Mouse (Mus musculus): Measurements from ENCODE around the gene Zfyve28.
A peak's percentile ranks its signal among the peaks of the same experiment; 100 is the strongest.

Zfyve28 gene

DNA sequence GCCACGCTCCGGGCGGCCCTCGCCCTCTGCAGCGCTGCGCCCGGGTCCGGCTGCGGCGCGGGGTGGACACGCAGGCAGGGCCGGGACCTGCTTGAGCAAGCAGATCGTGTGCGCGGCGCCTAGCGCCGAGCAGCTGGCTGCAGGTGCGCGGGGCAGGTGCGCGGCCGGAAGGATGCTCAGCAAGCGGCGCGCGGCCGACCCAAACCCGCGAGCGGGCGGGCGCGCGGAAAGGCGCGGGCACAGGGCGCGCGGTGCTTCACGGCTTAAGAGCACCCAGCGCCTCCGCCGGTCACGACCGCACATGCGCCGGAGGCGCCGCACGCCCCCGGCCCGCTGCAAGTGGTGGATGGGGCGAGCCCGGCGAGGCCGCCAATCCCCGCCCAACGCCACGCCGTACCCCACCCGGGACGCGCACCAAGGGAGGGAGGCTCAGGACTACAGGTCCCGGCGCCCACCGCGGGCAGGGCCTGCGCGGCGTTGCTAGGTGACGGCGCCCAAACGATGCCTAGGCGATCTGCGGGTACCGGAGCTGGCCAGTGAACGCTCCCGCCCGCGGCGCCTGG is at the start of gene Zfyve28, which contains the start of gene Cfap99:
TSS of gene Zfyve28 (minus strand) at position 296 of the 563 bp plus-strand sequence.
TSS of gene Cfap99 (plus strand) at position 447 of the 563 bp plus-strand sequence.
- peak; percentile 22 for DNase-seq

DNA sequence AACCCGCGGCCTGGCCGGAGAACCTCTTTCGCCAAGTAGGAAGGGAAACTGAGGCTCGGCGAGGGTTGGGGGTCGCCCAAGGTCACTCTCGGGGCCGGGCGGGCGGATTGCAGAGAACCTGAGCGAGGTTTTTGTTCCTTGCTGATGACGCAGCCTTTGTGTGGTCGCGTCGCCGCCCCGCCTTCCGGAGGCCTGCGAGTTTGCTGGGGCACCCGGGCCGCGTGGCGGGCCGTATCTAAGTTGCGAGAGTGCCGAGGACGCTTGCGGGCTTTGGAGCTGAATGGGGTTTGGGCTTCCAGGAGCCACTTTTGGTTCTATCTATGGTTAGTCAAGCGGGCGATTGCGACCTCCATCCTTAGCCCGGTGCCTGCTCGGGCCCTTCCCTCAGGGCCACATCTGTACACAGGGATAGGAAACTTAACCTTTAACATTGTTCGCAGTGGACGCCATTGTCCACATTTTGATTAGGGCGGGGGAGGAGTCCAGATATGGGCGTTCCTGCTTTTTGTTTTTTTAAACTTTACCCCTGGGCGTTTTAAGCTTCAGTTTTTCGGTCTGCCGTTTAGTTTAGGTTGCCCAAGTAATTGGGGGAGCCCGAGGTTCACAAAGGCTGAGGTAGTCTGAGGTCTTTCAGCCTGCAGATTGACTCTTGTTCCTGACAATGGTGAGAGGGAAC is 48.7 kb upstream of the Zfyve28 start:
- peak; percentile 43 for DNase-seq

DNA sequence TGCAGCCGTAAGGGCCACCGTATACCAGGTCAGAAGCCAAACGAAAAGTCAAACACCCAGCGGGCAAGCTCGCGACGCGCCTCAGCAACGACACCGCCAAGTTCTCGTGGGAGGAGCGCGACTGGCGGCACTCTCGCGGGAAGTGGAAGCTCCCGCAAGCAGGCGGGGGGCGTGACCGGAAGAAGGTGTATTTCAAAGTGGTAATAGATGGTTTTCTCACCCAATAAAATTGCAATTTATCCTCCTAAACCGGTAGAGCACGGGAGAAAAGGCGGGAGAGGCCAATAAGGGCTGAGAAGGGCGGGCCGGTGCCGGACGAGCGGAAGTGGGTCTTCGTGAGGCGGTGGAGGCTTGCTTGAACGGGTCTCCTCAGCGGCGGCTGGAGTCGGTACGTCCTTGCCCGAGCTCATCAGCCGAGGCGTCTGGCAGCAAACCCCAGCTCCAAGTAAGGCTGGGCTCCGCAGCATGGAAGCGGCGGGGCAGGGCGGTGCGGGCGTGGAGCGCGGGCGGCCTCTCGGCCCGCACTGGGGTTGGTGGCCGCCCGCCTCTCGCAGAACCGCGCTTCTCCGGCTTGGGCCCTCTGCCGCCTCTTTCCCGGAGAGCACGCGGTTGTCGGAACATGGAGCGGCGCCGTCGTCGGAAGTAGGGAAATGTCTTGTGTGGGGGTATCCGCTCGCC is 48.0 kb upstream of the Zfyve28 start, which contains the start of gene Rnf4:
TSS of gene Rnf4 (plus strand) at position 193 of the 678 bp plus-strand sequence.
- DNase-seq: peak; percentile 99

DNA sequence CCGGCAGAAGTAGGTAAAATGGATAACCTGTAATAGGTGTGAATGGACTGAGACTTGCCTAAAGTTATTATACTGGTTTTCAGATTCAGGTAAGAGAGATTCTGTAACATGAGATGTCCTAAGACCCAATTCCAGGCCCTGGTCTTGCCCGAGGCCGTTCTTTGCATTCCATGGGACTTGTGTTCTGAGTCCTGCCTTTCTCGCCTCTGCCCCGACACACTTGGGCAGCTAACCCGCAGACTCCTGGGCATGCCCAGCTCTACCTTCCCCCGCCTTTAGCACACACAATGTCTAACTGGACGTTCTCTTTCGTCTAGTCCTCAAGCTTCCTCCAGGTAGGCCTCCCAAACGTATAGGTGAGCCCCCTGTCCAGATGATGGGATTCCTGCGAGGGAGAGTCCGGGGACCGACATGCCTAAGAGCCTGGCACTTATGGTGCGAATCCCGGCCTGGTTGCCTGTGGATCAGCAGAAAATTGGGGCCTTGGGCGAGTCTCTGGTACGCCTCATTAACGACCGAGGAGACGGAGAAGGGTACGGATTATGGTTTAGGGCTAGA is 47.4 kb upstream of the Zfyve28 start:
- DNase-seq: no peak

DNA sequence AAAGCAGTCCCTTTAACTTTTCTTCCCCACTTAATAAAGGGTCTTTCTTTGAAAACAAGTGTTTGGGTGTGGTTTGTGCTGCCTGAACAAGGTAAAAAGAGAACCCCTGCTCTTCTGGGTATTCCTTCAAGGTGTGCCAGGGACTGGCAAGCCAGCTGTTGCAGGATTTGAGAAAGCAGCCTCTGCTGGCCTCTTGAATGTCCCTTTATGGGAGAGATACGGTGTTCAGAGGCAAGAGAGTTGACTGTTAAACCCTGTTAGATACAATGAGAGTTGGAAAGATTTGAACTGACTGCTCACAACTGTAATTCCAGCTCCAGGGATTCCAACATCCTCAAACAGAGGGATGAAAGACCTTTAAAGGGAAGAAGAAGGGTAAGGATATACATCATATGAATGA is 45.8 kb upstream of the Zfyve28 start:
- DNase-seq: no peak

DNA sequence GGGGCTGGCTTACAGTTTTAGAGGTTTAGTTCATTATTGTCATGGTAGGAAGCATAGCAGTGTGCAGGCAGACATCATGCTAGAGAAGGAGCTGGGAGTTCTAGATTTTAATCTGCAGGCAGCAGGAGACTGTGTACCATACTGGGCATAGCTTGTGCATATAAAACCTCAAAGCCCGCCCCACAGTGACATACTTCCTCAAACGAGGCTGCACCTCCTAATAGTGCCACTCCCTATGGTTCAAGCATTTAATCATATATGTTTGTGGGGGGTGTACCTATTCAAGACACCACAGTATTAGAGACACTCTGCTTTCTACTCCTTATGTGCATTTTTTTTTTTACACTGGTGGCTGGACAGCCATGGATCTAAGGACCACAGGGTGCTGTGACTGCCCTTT is 41.9 kb upstream of the Zfyve28 start:
- no peak for DNase-seq

DNA sequence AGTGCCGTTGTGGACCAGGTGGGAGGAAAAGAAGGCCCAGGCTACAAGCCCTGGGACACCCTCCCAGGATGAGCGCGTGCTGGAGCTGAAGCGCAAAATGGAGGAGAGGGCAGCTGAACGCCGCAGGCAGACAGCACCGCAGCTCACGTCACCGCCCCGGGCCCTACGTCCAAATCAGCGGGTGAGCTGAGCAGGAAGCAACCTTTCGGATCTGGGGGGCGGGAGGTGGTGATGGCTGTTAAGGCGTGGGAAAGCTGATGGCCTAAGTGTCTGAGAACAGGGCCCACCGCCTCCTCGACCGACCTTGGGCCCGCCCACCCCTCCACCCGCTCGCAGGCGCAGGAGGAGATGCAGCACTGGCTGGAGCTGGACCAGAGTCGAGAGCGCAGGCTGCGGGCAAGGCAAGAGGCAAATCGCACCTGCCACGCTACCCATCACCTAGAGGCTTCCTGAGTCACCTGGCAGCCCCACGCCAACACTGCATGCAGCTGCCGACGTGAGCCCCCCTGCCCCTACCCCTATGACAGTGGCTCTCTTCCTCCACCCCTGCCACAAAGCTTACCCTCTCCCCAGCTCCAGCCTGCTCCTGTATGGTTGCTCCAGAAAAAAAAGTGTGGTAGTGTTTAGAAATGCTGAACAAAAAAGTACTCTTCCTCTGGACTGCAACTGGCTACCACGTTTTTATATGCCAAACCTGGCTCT is 38.8 kb upstream of the Zfyve28 start:
- DNase-seq: no peak

DNA sequence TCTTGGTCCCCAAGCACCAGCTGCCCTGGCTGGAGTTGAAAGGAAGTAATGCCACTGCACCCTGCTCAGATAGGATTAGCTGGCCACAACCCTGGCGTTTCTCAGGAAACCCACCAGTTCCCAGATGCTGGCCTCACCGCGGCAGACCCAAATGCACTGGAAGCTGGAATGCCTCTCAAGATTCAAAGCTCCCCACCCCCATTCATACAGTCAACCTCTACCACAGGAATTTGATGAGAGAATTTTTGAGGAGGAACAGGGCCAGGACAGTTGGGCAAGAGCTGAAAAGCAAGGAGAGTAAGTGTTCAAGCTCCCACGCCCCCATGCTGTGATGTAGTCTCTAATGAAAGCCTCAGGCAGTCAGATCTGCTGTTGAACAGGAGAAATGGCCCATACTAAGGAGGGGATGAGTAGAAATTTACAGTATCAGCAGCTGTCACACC is 38.0 kb upstream of the Zfyve28 start:
- no peak for DNase-seq

DNA sequence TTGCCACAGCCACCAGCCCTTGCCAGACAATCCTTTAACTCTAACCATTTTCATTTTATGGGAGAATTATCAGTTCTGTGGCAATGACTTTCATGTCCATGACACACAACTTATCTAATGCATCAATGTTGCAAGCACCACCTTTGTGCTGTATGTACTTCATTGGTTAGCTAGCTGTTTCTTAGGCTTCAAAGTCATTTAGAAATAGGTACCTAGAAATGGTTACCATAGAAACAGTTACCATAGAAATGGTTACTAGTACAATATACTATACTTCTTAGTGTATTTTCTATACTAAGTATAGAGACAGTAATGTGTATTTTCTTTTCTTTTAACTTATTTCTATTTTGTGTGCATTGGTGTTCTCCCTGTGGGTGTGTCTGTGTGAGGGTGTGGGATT is 37.0 kb upstream of the Zfyve28 start:
- no peak for DNase-seq

DNA sequence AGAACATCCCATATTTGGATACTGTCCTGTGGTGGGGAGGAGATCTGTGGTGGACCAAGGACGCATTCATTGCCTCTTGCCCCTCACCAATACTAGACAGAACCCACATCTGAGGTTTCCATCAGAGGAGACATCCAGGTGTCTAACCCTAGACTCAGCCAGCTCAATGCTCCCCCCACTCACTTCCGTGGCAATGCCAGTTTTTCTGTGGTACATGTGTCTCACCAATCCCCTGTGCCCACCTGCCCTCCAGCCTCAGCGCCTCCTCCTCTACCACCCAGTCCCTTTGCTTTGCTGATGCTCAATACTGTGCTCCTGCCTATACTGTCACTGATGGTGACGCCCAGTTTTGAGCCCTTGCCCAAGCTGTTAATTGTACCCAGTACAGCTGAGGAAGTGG is 33.0 kb upstream of the Zfyve28 start:
- no peak for DNase-seq

DNA sequence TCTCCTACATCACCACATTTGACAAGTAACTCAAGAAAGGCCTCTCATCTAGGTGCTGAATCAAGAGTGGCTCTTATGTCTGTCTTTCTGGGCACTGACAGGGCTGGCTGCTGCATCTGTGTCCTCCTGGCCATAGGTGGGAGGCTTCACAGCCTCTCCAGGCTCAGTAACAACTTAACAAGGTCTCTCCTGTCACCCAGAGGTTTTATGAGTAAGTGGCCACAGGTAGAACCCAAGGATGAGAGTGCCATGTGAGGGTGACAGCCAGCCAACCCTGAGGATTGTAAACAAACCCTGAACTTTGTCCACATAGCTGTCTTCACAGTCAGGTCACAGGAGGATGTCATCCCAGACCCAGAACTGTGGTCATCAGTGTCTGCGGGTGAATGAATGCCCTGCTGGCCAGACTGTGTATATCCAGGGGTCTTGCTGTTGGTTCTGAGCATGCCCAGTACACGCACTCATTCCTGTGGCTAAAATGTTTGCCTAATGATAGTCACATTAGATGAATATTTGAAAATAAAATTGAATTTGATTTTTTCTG is 31.3 kb upstream of the Zfyve28 start:
- no peak for DNase-seq

DNA sequence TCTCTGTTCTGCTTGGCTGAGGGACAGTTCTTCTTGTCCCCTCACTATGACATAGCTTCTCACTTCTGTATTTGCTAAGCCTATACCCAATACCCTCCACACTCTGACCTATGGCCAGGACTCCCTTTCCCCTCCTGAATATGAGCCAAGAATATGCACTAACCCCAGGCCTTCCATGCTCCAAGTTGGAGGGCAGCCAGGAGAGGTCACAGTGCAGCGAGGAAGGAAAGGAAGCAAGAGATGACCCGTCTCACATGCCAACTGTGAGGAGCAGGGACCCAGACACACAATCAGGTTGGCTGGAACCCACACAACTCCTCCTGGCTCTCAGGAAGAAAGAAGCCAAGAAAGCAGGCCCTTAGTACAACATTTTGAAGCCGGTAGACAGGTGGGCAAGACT is 20.8 kb upstream of the Zfyve28 start:
- DNase-seq: no peak

DNA sequence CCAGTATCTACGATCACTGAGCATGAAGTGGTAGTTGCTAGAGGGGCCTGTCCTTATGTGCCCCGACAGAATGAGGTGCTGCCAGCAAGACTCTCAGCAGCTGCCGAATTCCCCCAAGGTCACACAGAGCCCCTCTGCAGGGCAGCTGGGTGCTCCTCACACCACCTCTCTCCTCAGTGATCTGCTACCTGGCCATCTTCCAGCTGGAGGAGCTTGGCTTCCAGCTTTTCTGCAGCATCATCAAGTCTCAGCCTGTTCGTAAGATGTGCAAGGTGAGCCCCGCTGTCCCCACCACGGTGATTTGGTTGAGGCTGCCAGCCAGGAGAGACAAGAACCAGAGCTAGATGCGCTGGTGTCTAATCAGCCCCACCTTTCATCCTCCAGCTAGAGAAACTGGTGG is 14.1 kb upstream of the Zfyve28 start:
- DNase-seq: no peak

DNA sequence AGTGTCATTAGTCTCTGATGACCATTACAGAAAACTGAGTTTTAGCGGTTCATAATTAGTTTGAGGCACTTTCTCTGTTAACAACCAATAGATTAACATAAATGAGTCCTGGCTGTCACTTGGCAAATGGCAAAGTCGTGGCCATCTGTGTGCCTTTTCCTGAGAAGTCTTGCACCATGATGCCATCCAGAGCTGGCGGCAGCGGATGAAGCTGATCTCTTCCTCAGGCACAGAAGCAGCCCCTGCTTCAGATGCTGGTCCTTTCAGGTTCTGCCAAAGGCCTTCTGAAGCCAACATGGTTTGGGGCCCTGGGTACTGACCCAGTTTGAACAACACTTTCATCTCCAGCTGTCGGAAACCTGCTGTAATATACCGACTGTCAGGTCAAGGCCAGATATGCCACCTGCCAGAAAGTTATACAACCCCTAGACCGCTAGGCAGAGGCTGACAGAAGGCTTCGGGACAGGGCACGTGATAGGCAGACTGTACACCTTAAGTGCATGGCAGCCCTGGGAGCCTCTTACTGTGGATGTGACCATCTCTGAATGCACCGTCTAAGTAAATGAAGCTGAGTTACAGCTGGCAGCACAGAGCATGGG is 10.8 kb upstream of the Zfyve28 start:
- DNase-seq: no peak

DNA sequence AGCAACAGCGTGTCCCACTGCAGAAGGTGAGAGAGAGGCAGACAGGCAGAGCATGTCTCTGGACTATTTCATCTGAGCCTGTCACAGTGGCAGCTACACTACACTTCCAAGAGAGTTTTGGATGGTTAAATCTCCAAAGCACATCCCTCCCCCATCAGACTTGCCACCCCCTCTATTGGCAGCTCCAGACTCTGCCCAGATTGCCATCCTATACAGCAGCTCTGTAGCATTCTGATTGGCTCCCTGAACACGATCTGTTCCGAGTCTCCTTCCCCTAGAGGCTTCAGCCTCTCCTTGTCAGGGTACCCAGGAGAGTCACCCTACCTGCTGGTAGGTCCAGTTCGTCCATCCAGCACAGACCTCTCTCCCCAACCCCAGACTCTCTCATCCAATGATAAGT is 9.8 kb upstream of the Zfyve28 start:
- no peak for DNase-seq

DNA sequence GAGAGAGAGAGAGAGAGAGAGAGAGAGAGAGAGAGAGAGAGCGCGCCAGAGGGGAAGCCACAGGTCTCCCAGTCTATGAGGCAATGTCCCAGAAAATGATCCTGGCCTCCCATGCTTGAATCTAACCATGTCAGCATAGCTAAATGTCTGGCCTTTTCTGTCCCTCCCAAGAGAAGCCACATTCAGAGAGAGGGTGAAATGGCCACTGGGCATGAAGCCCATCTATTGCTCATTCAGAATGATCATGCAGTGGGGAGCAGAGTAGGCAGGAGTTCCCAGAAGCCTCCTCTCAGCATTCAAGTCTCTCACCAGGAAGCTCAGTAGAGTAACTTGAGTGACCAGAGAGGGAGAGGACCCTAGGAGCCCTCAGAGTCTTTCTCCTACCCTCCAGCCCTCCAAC is 6.9 kb upstream of the Zfyve28 start:
- DNase-seq: no peak

DNA sequence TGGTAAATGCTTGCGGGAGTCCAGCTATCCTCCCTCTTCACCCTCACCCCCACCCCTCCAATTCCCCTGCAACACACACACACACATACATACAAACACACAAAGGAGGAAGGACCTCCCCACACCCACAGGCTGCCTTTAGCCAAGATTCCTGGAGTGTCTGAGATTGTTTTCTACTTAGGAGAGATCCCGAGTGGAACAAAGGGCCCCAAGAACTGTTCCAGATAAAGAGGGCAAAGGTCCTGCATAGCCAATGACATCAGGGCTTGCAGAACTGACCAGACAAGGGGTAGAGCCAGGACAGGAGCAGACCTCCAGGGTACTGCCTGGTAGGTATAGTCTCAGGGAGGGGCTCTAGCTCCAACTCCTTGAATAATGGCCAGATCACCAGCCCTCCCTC is 6.4 kb upstream of the Zfyve28 start:
- DNase-seq: peak; percentile 32

DNA sequence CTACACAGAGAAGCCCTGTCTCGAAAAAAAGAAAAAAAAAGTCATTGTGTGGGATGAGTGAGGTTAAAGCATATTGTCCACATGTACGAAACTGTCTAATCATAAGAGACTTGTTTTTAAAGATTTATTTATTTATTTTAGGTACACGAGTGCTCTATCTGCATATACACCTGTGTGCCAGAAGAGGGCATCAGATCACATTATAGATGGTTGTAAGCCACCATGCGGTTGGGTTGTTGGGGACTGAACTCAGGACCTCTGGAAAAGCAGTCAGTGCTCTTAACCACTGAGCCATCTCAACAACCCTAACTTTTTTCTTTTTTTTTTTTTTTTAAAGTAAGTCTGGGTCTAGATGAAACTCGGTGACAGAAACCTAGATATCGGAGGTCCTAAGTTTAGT is 5.1 kb upstream of the Zfyve28 start:
- no peak for DNase-seq

DNA sequence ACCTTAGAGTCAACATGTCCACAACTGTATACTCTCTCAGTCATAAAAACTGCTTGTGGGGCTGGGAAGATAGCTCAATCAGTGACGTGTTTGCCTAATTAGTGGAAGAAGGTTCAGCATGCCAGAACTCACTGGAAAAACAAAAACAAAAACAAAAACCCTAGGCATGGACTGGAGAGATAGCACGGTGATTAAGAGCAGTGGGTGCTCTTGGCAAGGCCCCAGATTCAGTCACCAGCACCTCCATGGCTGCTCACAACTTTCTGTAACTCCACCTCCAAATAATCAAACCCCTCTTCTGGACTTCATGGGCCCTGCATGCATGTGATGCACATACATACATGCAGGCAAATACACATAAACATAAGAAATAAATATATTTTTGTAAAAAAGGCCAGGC is 1.0 kb upstream of the Zfyve28 start:
- DNase-seq: no peak

DNA sequence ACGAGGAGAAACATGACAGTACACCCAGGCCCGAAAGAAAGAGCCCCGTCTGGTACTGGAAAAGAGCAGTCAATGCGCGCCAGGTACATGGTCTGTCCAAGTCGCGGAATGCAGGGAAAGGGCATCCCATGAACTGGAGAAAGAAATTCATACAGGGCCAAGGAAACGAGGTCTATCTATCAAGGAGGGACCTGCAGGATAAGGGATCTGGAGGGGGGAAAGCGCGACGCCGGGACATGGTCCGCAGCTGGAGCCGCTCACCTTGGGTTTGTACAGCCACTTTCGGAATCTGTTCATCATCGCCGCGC is 457 bp downstream of the Zfyve28 start:
- DNase-seq: no peak

DNA sequence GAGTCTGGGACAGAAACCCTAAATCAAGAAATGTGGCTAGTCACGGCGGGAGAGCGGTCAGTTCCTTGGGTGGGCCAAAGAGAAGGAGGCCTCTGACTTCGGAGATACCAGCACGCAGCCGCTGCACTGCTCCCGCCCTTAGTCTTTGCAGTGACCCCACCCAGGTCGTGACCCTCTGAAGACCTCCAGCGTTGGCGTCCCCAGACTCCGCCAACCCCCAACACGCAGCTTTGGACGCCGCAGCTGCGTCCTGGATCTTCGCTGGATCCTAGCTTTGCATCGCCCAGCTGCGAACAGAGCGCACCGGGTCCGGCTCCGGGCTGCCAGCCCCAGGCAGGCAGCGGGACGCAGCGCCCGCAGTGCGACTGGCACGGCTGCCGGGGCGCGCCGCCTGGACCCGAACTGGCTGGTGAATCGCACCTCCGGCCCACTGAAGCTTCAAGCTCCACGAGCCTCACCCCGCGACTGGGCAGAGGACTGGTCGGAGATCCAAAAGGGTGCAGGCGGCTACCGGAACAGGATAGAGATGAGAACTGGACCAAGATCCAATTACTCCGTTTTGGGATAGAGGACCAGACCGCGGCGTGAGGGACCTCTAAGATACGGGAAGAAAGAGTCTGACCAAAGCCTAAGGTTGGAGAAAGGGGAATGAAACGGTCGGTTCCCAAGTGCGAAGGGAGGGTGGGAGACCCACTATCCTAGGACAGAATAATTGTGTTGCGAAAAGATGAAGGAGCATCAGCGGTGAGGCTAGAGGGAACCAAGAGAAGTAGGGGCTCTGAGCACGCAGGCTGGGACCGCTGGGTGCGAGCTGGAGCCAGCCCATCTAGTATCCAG is 1.0 kb downstream of the Zfyve28 start:
- no peak for DNase-seq

DNA sequence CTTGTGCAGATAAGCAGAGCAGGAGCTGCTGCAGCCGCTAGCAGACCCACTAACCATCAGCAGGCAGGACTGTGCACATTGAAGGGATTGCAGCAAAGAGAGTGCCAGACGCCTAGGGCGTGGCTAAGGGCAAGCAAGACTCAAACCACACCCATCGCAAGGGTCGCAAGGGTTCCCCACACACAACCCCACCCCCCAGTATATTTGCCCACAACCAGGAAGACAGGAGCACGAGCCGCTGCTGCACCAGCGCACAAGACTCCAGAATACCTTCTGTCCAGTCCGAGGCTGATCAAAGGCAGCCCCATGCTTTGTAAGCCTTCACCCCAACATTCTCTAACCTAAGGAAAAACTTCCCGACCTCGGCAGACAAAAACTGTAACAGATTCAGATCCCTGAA is 1.7 kb downstream of the Zfyve28 start:
- DNase-seq: no peak
